Mouse (Mus musculus) C2C12 (cell line): ENCODE data around the gene Col11a2.

Source experiments
- CEBPB ChIP-seq: IDR thresholded peaks from one replicate; pipeline ENCODE4 v1.6.1; 2011; ENCODE audit warnings: low read depth, mild to moderate bottlenecking, control low read depth, moderate library complexity
- CTCF ChIP-seq: IDR thresholded peaks from one replicate; pipeline ENCODE4 v1.5.1; 2011; ENCODE audit not compliant: control insufficient read depth, insufficient read depth, insufficient read length
- MAX ChIP-seq: IDR thresholded peaks from one replicate; pipeline ENCODE4 v1.6.1; 2011; ENCODE audit warnings: mild to moderate bottlenecking, control low read depth
- MYOD1 ChIP-seq: IDR thresholded peaks from one replicate; pipeline ENCODE4 v1.6.1; 2011; ENCODE audit warnings: low read depth; ENCODE audit not compliant: control insufficient read depth, insufficient read length
- USF1 ChIP-seq: IDR thresholded peaks from one replicate; pipeline ENCODE4 v1.6.1; 2011; ENCODE audit warnings: low read depth, mild to moderate bottlenecking, control low read depth, moderate library complexity

DNA sequence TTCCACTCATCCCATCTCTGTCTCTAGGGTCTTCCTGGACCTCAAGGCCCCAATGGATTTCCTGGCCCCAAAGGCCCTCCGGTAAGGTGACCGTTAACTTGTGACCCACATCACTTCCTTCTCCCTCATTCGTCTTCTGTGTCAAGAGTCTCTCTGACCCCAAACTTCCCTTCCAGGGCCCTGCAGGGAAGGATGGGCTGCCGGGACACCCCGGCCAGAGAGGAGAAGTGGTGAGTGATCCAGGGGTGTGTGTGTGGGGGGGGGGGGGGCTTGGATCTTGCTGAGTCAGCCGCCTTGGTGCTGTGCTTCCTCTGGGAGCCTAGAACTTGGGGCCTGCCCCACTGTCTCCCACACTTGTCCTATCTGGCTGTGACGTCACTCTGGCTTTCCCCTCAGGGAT lies 18.0 kb downstream of the Col11a2 start:
- TF ChIP-seq CTCF: no peak
- no peak for TF ChIP-seq CEBPB
- no peak for TF ChIP-seq MYOD1
- TF ChIP-seq MAX: no peak
- no peak for TF ChIP-seq USF1
